Mouse (Mus musculus) midbrain, embryonic 15.5 days (tissue): Measurements from ENCODE around the gene Pif1. TPM values are rescaled to one million over a fixed set of nuclear protein-coding genes. Genes with fewer than 3 reads are reported as not detected.

Source experiments
- ATAC-seq: fragments of 200-750 bp; cut with Nextera tagmentation; replicated peaks from 2 replicates; pipeline ENCODE4 v1.8.0; 2017; ENCODE audit warnings: moderate TSS enrichment
- H3K27ac ChIP-seq: fragments of 300-500 bp; sonication (generic); 2 replicates; pipeline ENCODE4 v1.5.1; 2015; ENCODE audit warnings: mild to moderate bottlenecking, inconsistent platforms
- H3K27me3 ChIP-seq: fragments of 300-500 bp; sonication (generic); replicated peaks from 2 replicates; pipeline ENCODE4 v1.6.1; 2015; ENCODE audit warnings: inconsistent platforms
- H3K36me3 ChIP-seq: fragments of 300-500 bp; sonication (generic); replicated peaks from 2 replicates; pipeline ENCODE4 v1.6.1; 2015; ENCODE audit warnings: inconsistent platforms
- H3K4me1 ChIP-seq: fragments of 300-500 bp; sonication (generic); 2 replicates; pipeline ENCODE4 v1.6.1; 2015; ENCODE audit warnings: inconsistent platforms
- H3K4me2 ChIP-seq: fragments of 300-500 bp; sonication (generic); 2 replicates; pipeline ENCODE4 v1.6.1; 2015; ENCODE audit warnings: inconsistent platforms, mild to moderate bottlenecking, moderate library complexity
- H3K4me3 ChIP-seq: fragments of 300-500 bp; sonication (generic); 2 replicates; pipeline ENCODE4 v1.5.1; 2015; ENCODE audit warnings: mild to moderate bottlenecking, inconsistent platforms
- H3K9ac ChIP-seq: fragments of 300-500 bp; sonication (generic); 2 replicates; pipeline ENCODE4 v1.6.1; 2015; ENCODE audit warnings: mild to moderate bottlenecking, inconsistent platforms
- H3K9me3 ChIP-seq: fragments of 300-500 bp; sonication (generic); 2 replicates; pipeline ENCODE4 v1.6.1; 2016; ENCODE audit warnings: inconsistent platforms
- WGBS: fragments of 180-500 bp; shearing (Covaris S2); methylation state at CpG from one replicate; pipeline ENCODE4 v1.1.7; 2015; ENCODE audit warnings: mixed read lengths; 5-methylcytosine and 5-hydroxymethylcytosine counted together
- polyA plus RNA-seq: library from polyadenylated mRNA; unstranded; fragments of >200 nt; fragmentation: Nextera tagmentation; extraction: Ambion mirVana; gene quantifications from 2 replicates; pipeline ENCODE4 v1.2.1, GENCODE M21; 2015

The Pif1 gene
- polyA plus RNA-seq, 1 experiment from 2014 or later = 2.3 TPM

- no peak for ATAC-seq
- WGBS = 99% methylated on average over 2 of the region's 2 CpGs
Measured at GRCm38 (mm10) chr9:65564698-65565097, 22.3 kb upstream of the Pif1 start.

GRCm38 (mm10) chr9:65568787-65569186, 18.2 kb upstream of the Pif1 start:
- H3K27ac ChIP-seq = no peak overlapping the region
- 92% methylated on average over 6 of the region's 6 CpGs for WGBS
- no peaks in the 10 kb centered on the region for H3K36me3 ChIP-seq
- no peak for ATAC-seq
- H3K27me3 ChIP-seq = no peaks in the 10 kb centered on the region
- H3K4me2 ChIP-seq = no peak overlapping the region
- H3K4me3 ChIP-seq = no peak overlapping the region
- no peak overlapping the region for H3K9ac ChIP-seq
- H3K9me3 ChIP-seq = no peaks in the 10 kb centered on the region
- no peaks in the 10 kb centered on the region for H3K4me1 ChIP-seq

More at GRCm38 (mm10) chr9:65564698-65565097, 22.3 kb upstream of the Pif1 start:
- Histone ChIP-seq H3K36me3 (no peaks in the 10 kb centered on the region), H3K4me1 (no peaks in the 10 kb centered on the region; the same call in 1 of the 2 replicates), H3K4me3 (no peak overlapping the region), H3K9ac (no peak overlapping the region), H3K9me3 (no peaks in the 10 kb centered on the region), H3K27me3 (no peaks in the 10 kb centered on the region), H3K27ac (no peak overlapping the region), H3K4me2 (no peak overlapping the region)

- WGBS = 88% methylated on average over 6 of the region's 6 CpGs
- H3K9ac ChIP-seq = no peak overlapping the region
- no peak overlapping the region for H3K27ac ChIP-seq
- no peak overlapping the region for H3K4me2 ChIP-seq
- no peak overlapping the region for H3K4me3 ChIP-seq
- no peaks in the 10 kb centered on the region for H3K27me3 ChIP-seq
- H3K4me1 ChIP-seq = no peaks in the 10 kb centered on the region
- H3K9me3 ChIP-seq = no peaks in the 10 kb centered on the region
- no peak for ATAC-seq
- H3K36me3 ChIP-seq = no peaks in the 10 kb centered on the region
Measured at GRCm38 (mm10) chr9:65569491-65569971, 17.4 kb upstream of the Pif1 start.

- 69% methylated on average over 6 of the region's 6 CpGs for WGBS
- no peaks in the 10 kb centered on the region for H3K36me3 ChIP-seq
- no peak overlapping the region for H3K4me3 ChIP-seq
- H3K27ac ChIP-seq = no peak overlapping the region
- H3K4me1 ChIP-seq = peaks cover 8% of the 10 kb centered on the region; the same call in 1 of the 2 replicates
- H3K9me3 ChIP-seq = no peaks in the 10 kb centered on the region
- no peak for ATAC-seq
- no peaks in the 10 kb centered on the region for H3K27me3 ChIP-seq
- no peak overlapping the region for H3K4me2 ChIP-seq
- no peak overlapping the region for H3K9ac ChIP-seq
Measured at GRCm38 (mm10) chr9:65572837-65573236, 14.1 kb upstream of the Pif1 start.

GRCm38 (mm10) chr9:65574513-65575392, 12.2 kb upstream of the Pif1 start:
- no peaks in the 10 kb centered on the region for H3K36me3 ChIP-seq
- H3K4me1 ChIP-seq = peaks cover 15% of the 10 kb centered on the region; the same call in 1 of the 2 replicates
- H3K4me3 ChIP-seq = no peak overlapping the region
- H3K27me3 ChIP-seq = no peaks in the 10 kb centered on the region
- no peak for ATAC-seq
- H3K4me2 ChIP-seq = no peak overlapping the region
- H3K9me3 ChIP-seq = no peaks in the 10 kb centered on the region
- H3K9ac ChIP-seq = no peak overlapping the region
- H3K27ac ChIP-seq = no peak overlapping the region
- 84% methylated on average over 11 of the region's 11 CpGs for WGBS

- H3K27ac ChIP-seq = no peak overlapping the region
Measured at GRCm38 (mm10) chr9:65575393-65576196, 11.4 kb upstream of the Pif1 start.

GRCm38 (mm10) chr9:65576861-65577510, 10.0 kb upstream of the Pif1 start:
- Histone ChIP-seq H3K4me3 (no peak overlapping the region), H3K27me3 (no peaks in the 10 kb centered on the region), H3K4me1 (peaks cover 19% of the 10 kb centered on the region), H3K27ac (no peak overlapping the region), H3K4me2 (no peak overlapping the region), H3K9ac (no peak overlapping the region), H3K36me3 (no peaks in the 10 kb centered on the region), H3K9me3 (no peaks in the 10 kb centered on the region)
- 27% methylated on average over 7 of the region's 7 CpGs for WGBS
- no peak for ATAC-seq

More at GRCm38 (mm10) chr9:65575393-65576196, 11.4 kb upstream of the Pif1 start:
- no peaks in the 10 kb centered on the region for H3K27me3 ChIP-seq
- ATAC-seq = no peak
- no peaks in the 10 kb centered on the region for H3K9me3 ChIP-seq
- H3K4me2 ChIP-seq = no peak overlapping the region
- H3K4me3 ChIP-seq = no peak overlapping the region
- 72% methylated on average over 8 of the region's 8 CpGs for WGBS
- H3K4me1 ChIP-seq = peaks cover 16% of the 10 kb centered on the region; the same call in 1 of the 2 replicates
- H3K9ac ChIP-seq = no peak overlapping the region
- H3K36me3 ChIP-seq = no peaks in the 10 kb centered on the region

- Histone ChIP-seq H3K4me3 (no peak overlapping the region), H3K9me3 (no peaks in the 10 kb centered on the region), H3K27me3 (no peaks in the 10 kb centered on the region), H3K9ac (no peak overlapping the region), H3K36me3 (no peaks in the 10 kb centered on the region), H3K4me2 (no peak overlapping the region), H3K27ac (no peak overlapping the region), H3K4me1 (peaks cover 19% of the 10 kb centered on the region)
- no peak for ATAC-seq
- 82% methylated on average over 4 of the region's 4 CpGs for WGBS
Measured at GRCm38 (mm10) chr9:65577511-65578196, 9.3 kb upstream of the Pif1 start.

GRCm38 (mm10) chr9:65578801-65579249, 8.1 kb upstream of the Pif1 start:
- H3K27me3 ChIP-seq = no peaks in the 10 kb centered on the region
- peaks cover 19% of the 10 kb centered on the region for H3K4me1 ChIP-seq
- H3K36me3 ChIP-seq = no peaks in the 10 kb centered on the region
- peak overlapping the region; percentile 90 for H3K4me2 ChIP-seq
- 61% methylated on average over 9 of the region's 9 CpGs for WGBS
- peak overlapping the region; percentile 58; the same call in 1 of the 2 replicates for H3K4me3 ChIP-seq
- H3K9ac ChIP-seq = no peak overlapping the region
- H3K27ac ChIP-seq = no peak overlapping the region
- H3K9me3 ChIP-seq = no peaks in the 10 kb centered on the region
- no peak for ATAC-seq

- Histone ChIP-seq H3K9me3 (no peaks in the 10 kb centered on the region), H3K4me3 (peak within 1 kb of the TSS; percentile 58), H3K9ac (peak within 1 kb of the TSS; percentile 47), H3K4me1 (peaks cover 19% of the 10 kb centered on the region), H3K4me2 (peak within 1 kb of the TSS; percentile 90), H3K36me3 (no peaks in the 10 kb centered on the region), H3K27me3 (no peaks in the 10 kb centered on the region), H3K27ac (peak within 1 kb of the TSS; percentile 72; the same call in 1 of the 2 replicates)
- under 1% methylated on average over 44 of the region's 45 CpGs for WGBS
- peak; percentile 93 for ATAC-seq
Measured at GRCm38 (mm10) chr9:65579781-65580371, 7.1 kb upstream of the Pif1 start, which contains the start of gene Plekho2. Gene Plekho2, minus strand, starts transcription at chr9:65580040.
